Mouse (Mus musculus) MEL (cell line): ENCODE measurements around the gene Rom1. TPM values are rescaled to one million over a fixed set of nuclear protein-coding genes. Genes with fewer than 3 reads are reported as not detected.
A peak's percentile ranks its signal among the peaks of the same experiment; 100 is the strongest.

Experiments
- DNase-seq: peaks from one replicate; pipeline ENCODE4 v3.0.0; 2011; ENCODE audit warnings: low read depth, low spot score
- H3K27ac ChIP-seq: 2 replicates; pipeline ENCODE4 v1.5.1; 2012; ENCODE audit warnings: low read depth, mild to moderate bottlenecking, control low read depth, low read length, moderate library complexity; ENCODE audit not compliant: control insufficient read depth
- H3K27me3 ChIP-seq, 2 experiments: fragments of 150-350 bp in 1 of 2; sonication (generic) in 1 of 2; 2 replicates each; pipeline ENCODE4 v1.6.1; 2012; ENCODE audit warnings: low read length in 2 of 2, mild to moderate bottlenecking in 2 of 2, improper control_type of control experiment in 1 of 2, moderate library complexity in 1 of 2; ENCODE audit not compliant: insufficient read depth in 2 of 2, control insufficient read depth in 1 of 2
- H3K36me3 ChIP-seq, 2 experiments: 2 replicates each; pipeline ENCODE4 v1.6.1; 2012 to 2014; ENCODE audit warnings: low read length in 2 of 2, improper control_type of control experiment in 1 of 2, inconsistent platforms in 1 of 2, mild to moderate bottlenecking in 1 of 2; ENCODE audit not compliant: insufficient read depth in 2 of 2, control insufficient read depth in 1 of 2
- H3K4me1 ChIP-seq, 2 experiments: fragments of 150-350 bp in 1 of 2; sonication (generic) in 1 of 2; 2 replicates each; pipeline ENCODE4 v1.6.1; 2012; ENCODE audit warnings: low read length in 2 of 2, improper control_type of control experiment in 1 of 2, mild to moderate bottlenecking in 1 of 2; ENCODE audit not compliant: insufficient read depth in 2 of 2, control insufficient read depth in 1 of 2
- H3K4me3 ChIP-seq, 2 experiments: fragments of 150-350 bp in 1 of 2; sonication (generic) in 1 of 2; 2 replicates each; pipeline ENCODE4 v1.5.1; 2012; ENCODE audit warnings: low read depth in 2 of 2, low read length in 2 of 2, mild to moderate bottlenecking in 2 of 2, moderate library complexity in 2 of 2, control low read depth in 1 of 2, improper control_type of control experiment in 1 of 2; ENCODE audit not compliant: control insufficient read depth in 1 of 2, insufficient read depth in 1 of 2
- H3K79me2 ChIP-seq: 2 replicates; pipeline ENCODE4 v1.6.1; 2012; ENCODE audit warnings: mild to moderate bottlenecking, low read length, moderate library complexity; ENCODE audit not compliant: control insufficient read depth, poor library complexity, insufficient read depth
- H3K9ac ChIP-seq: 2 replicates; pipeline ENCODE4 v1.6.1; 2012; ENCODE audit warnings: low read depth, mild to moderate bottlenecking, control low read depth, low read length, moderate library complexity; ENCODE audit not compliant: control insufficient read depth, poor library complexity, severe bottlenecking
- H3K9me3 ChIP-seq: fragments of 150-350 bp; sonication (generic); replicated peaks from 2 replicates; pipeline ENCODE4 v1.6.1; 2012; ENCODE audit warnings: mild to moderate bottlenecking, low read length, improper control_type of control experiment, moderate library complexity; ENCODE audit not compliant: insufficient read depth
- CHD2 ChIP-seq: IDR thresholded peaks from 2 replicates; pipeline ENCODE4 v1.6.1; 2011; ENCODE audit warnings: low read length, improper control_type of control experiment
- E2F4 ChIP-seq: IDR thresholded peaks from 2 replicates; pipeline ENCODE4 v1.6.1; 2011; ENCODE audit warnings: low read depth, low read length, improper control_type of control experiment, borderline replicate concordance
- ELF1 ChIP-seq: IDR thresholded peaks from 2 replicates; pipeline ENCODE4 v1.6.1; 2014; ENCODE audit warnings: low read depth, mild to moderate bottlenecking, inconsistent platforms, low read length, improper control_type of control experiment, moderate library complexity
- EP300 ChIP-seq, 2 experiments: IDR thresholded peaks; 2 replicates each; pipeline ENCODE4 v1.6.1; 2011; ENCODE audit warnings: improper control_type of control experiment in 2 of 2, low read length in 2 of 2, low read depth in 1 of 2, mild to moderate bottlenecking in 1 of 2
- ETS1 ChIP-seq: IDR thresholded peaks from 2 replicates; pipeline ENCODE4 v1.6.1; 2012; ENCODE audit warnings: low read depth, mild to moderate bottlenecking, inconsistent platforms, low read length, improper control_type of control experiment, moderate library complexity
- GABPA ChIP-seq: IDR thresholded peaks from 2 replicates; pipeline ENCODE4 v1.6.1; 2012; ENCODE audit warnings: low read depth, mild to moderate bottlenecking, inconsistent platforms, low read length, improper control_type of control experiment, moderate library complexity
- GATA1 ChIP-seq: IDR thresholded peaks from 2 replicates; pipeline ENCODE4 v1.6.1; 2011; ENCODE audit warnings: low read depth, low read length, improper control_type of control experiment
- MAFK ChIP-seq: IDR thresholded peaks from 2 replicates; pipeline ENCODE4 v1.6.1; 2011; ENCODE audit warnings: low read depth, mild to moderate bottlenecking, low read length, improper control_type of control experiment, borderline replicate concordance
- MAX ChIP-seq: IDR thresholded peaks from 2 replicates; pipeline ENCODE4 v1.6.1; 2011; ENCODE audit warnings: low read length, improper control_type of control experiment
- MEF2A ChIP-seq: IDR thresholded peaks from 2 replicates; pipeline ENCODE4 v1.6.1; 2014; ENCODE audit warnings: low read depth, mild to moderate bottlenecking, inconsistent platforms, low read length, improper control_type of control experiment; ENCODE audit not compliant: poor library complexity, insufficient replicate concordance, severe bottlenecking; ENCODE audit errors: extremely low read depth
- MYB ChIP-seq: IDR thresholded peaks from 2 replicates; pipeline ENCODE4 v1.6.1; 2011; ENCODE audit warnings: mild to moderate bottlenecking, low read depth, low read length, improper control_type of control experiment
- MYC ChIP-seq: IDR thresholded peaks from 2 replicates; pipeline ENCODE4 v1.6.1; 2011; ENCODE audit warnings: low read depth, mild to moderate bottlenecking, low read length, improper control_type of control experiment, moderate library complexity
- NELFE ChIP-seq: IDR thresholded peaks from 2 replicates; pipeline ENCODE4 v1.6.1; 2011; ENCODE audit warnings: low read depth, low read length, improper control_type of control experiment
- NRF1 ChIP-seq: IDR thresholded peaks from 2 replicates; pipeline ENCODE4 v1.6.1; 2014; ENCODE audit warnings: low read depth, mild to moderate bottlenecking, inconsistent platforms, low read length, improper control_type of control experiment, moderate library complexity; ENCODE audit not compliant: poor library complexity, insufficient read depth, severe bottlenecking
- POLR2AphosphoS5 ChIP-seq: IDR thresholded peaks from 2 replicates; pipeline ENCODE4 v1.6.1; 2012; ENCODE audit warnings: low read depth, borderline replicate concordance, mild to moderate bottlenecking, inconsistent platforms, low read length, moderate library complexity, mixed read lengths
- RAD21 ChIP-seq: IDR thresholded peaks from 2 replicates; pipeline ENCODE4 v1.6.1; 2011; ENCODE audit warnings: mild to moderate bottlenecking, low read depth, low read length, improper control_type of control experiment
- SIN3A ChIP-seq: IDR thresholded peaks from 2 replicates; pipeline ENCODE4 v1.6.1; 2012; ENCODE audit warnings: low read length, improper control_type of control experiment, inconsistent platforms
- USF1 ChIP-seq: IDR thresholded peaks from 2 replicates; pipeline ENCODE4 v1.6.1; 2014; ENCODE audit warnings: low read depth, mild to moderate bottlenecking, inconsistent platforms, low read length, improper control_type of control experiment, moderate library complexity
- USF2 ChIP-seq, 2 experiments: IDR thresholded peaks; 2 replicates each; pipeline ENCODE4 v1.6.1; 2011 to 2012; ENCODE audit warnings: improper control_type of control experiment in 2 of 2, low read length in 2 of 2, borderline replicate concordance in 1 of 2, inconsistent platforms in 1 of 2, low read depth in 1 of 2, mild to moderate bottlenecking in 1 of 2; ENCODE audit not compliant: insufficient read depth in 1 of 2
- ZC3H11A ChIP-seq: IDR thresholded peaks from 2 replicates; pipeline ENCODE4 v1.6.1; 2012; ENCODE audit warnings: low read depth, mild to moderate bottlenecking, inconsistent platforms, low read length, improper control_type of control experiment
- ZKSCAN1 ChIP-seq: IDR thresholded peaks from 2 replicates; pipeline ENCODE4 v1.6.1; 2012; ENCODE audit warnings: low read depth, mild to moderate bottlenecking, inconsistent platforms, low read length, improper control_type of control experiment, moderate library complexity
- polyA plus RNA-seq, 2 experiments: library from polyadenylated mRNA; stranded (reverse) in 1 of 2; unstranded in 1 of 2; fragments of >175 nt in 1 of 2; fragments of >200 nt in 1 of 2; gene quantifications; 2 replicates each; pipeline versions ENCODE4 v1.2.1 to v1.2.4; 2012; ENCODE audit warnings: low replicate concordance in 2 of 2, low read depth in 1 of 2; ENCODE audit not compliant: insufficient read length in 2 of 2, insufficient read depth in 1 of 2, missing spikeins in 1 of 2
- total RNA-seq: library from RNA; depleted of rRNA; stranded (reverse); fragments of 300-350 nt; gene quantifications from 2 replicates; pipeline ENCODE4 v1.2.3, GENCODE M21; 2012

The Rom1 gene
- total and polyA plus RNA-seq, 3 experiments: 3.1 to 4.1 TPM; not detected in 1

GRCm38 (mm10) chr19:8962256-8962655, 33.1 kb upstream of the Rom1 start:
- no peak for TF ChIP-seq ZKSCAN1
- no peak for TF ChIP-seq EP300 (IDR thresholded peaks at IDR 0.05; ENCODE audit: low read depth in 1 of 2, low read length in 2 of 2)
- no peak for TF ChIP-seq SIN3A
- TF ChIP-seq ETS1: no peak
- TF ChIP-seq MAFK: no peak
- no peak for TF ChIP-seq USF1
- no peak for TF ChIP-seq MYB
- TF ChIP-seq POLR2AphosphoS5: no peak
- TF ChIP-seq USF2 (IDR thresholded peaks at IDR 0.05; ENCODE audit: borderline replicate concordance in 1 of 2, insufficient read depth in 1 of 2, low read depth in 1 of 2, low read length in 2 of 2): no peak
- TF ChIP-seq NELFE: no peak
- TF ChIP-seq ZC3H11A: no peak
- no peak for TF ChIP-seq MYC
- TF ChIP-seq RAD21: no peak
- no peak for TF ChIP-seq MAX
- no peak for TF ChIP-seq CHD2
- TF ChIP-seq MEF2A: no peak
- no peak for TF ChIP-seq NRF1
- no peak for TF ChIP-seq GABPA
- H3K27me3 ChIP-seq: no peaks in the 10 kb centered on the region
- peaks cover 23% of the 10 kb centered on the region for H3K79me2 ChIP-seq
- peaks cover 0 to 3% of the 10 kb centered on the region in 2 experiments; a peak in 1 of 4 replicates for H3K4me1 ChIP-seq
- H3K36me3 ChIP-seq: peaks cover 0 to 28% of the 10 kb centered on the region in 2 experiments; a peak in 3 of 4 replicates
- H3K27ac ChIP-seq: no peak overlapping the region
- H3K9ac ChIP-seq: no peak overlapping the region
- H3K9me3 ChIP-seq: no peaks in the 10 kb centered on the region
- DNase-seq: no peak
- H3K4me3 ChIP-seq: no peak overlapping the region

- Histone ChIP-seq H3K4me1 (peaks cover 9 to 25% of the 10 kb centered on the region in 2 experiments), H3K27me3 (no peaks in the 10 kb centered on the region), H3K27ac (peak overlapping the region; percentile 82), H3K9ac (peak overlapping the region; percentile 83), H3K79me2 (peaks cover 37% of the 10 kb centered on the region), H3K4me3 (peak overlapping the region; percentile 67 to 81), H3K36me3 (peaks cover 22 to 47% of the 10 kb centered on the region in 2 experiments), H3K9me3 (no peaks in the 10 kb centered on the region)
- peak; percentile 43 for DNase-seq
- no peak for TF ChIP-seq ELF1
- TF ChIP-seq E2F4: no peak
- no peak for TF ChIP-seq GATA1
- TF ChIP-seq, all 39 proteins: peak for 0
These were observed 25.0 kb upstream of the Rom1 start for GRCm38 (mm10) chr19:8954171-8954570.
